Mouse (Mus musculus) heart, postnatal 36 days (tissue): ENCODE measurements around the gene Cdc27. TPM values are rescaled to one million over a fixed set of nuclear protein-coding genes. Genes with fewer than 3 reads are reported as not detected.
"Not testable (repeated sequence)": the region's sequence is repeated elsewhere in the genome, so short reads cannot be mapped to it uniquely, and the experiment has no call there.

Experiments used
- DNase-seq, 2 experiments: peaks; one replicate each; pipeline ENCODE4 v3.0.0; 2021 to 2022
- intact Hi-C: fragments of 180-260 bp; cut with DNase I; formaldehyde crosslinking; loops from one replicate; pipeline ENCODE4 v1.15.1; 2025
- total RNA-seq, 2 experiments: library from RNA; stranded (reverse); gene quantifications; 2 replicates each; pipeline ENCODE4 v1.2.3; 2021

The Cdc27 gene
- total RNA-seq, 2 experiments from 2014 or later: 27.2 to 31.1 TPM

GRCm38 (mm10) chr11:104572091-104572490, 21.7 kb upstream of the Cdc27 start:
- intact Hi-C loops: no loop called here
- DNase-seq: no peak

- intact Hi-C loops: not testable (repeated sequence)
- DNase-seq: peak; percentile 33 to 39
These were observed 21.0 kb upstream of the Cdc27 start for GRCm38 (mm10) chr11:104571373-104571772.

- intact Hi-C loops, DNase-seq: not testable (repeated sequence)
These were observed 20.1 kb upstream of the Cdc27 start for GRCm38 (mm10) chr11:104570515-104570914.

- intact Hi-C loops: no loop called here
- DNase-seq: no peak
These were observed 17.9 kb upstream of the Cdc27 start for GRCm38 (mm10) chr11:104568326-104568725.

- intact Hi-C loops: no loop called here
- no peak for DNase-seq
These were observed 17.3 kb upstream of the Cdc27 start for GRCm38 (mm10) chr11:104567736-104568135.

GRCm38 (mm10) chr11:104566796-104567195, 16.4 kb upstream of the Cdc27 start:
- intact Hi-C loops: no loop called here
- DNase-seq: no peak

GRCm38 (mm10) chr11:104566097-104566496, 15.7 kb upstream of the Cdc27 start:
- DNase-seq: no peak
- intact Hi-C loops: no loop called here

GRCm38 (mm10) chr11:104565172-104565571, 14.8 kb upstream of the Cdc27 start:
- no peak for DNase-seq
- intact Hi-C loops: no loop called here

GRCm38 (mm10) chr11:104563496-104563895, 13.1 kb upstream of the Cdc27 start:
- DNase-seq: no peak
- intact Hi-C loops: no loop called here

GRCm38 (mm10) chr11:104560971-104561370, 10.6 kb upstream of the Cdc27 start:
- no peak for DNase-seq
- intact Hi-C loops: no loop called here

- intact Hi-C loops: no loop called here
- no peak for DNase-seq
These were observed 8.4 kb upstream of the Cdc27 start for GRCm38 (mm10) chr11:104558651-104559403.

- intact Hi-C loops: no loop called here
- DNase-seq: no peak
These were observed 7.6 kb upstream of the Cdc27 start for GRCm38 (mm10) chr11:104558065-104558464.

- intact Hi-C loops: loop anchor here (10.0 kb wide), 1 partner anchor 1995 kb away; the partner anchor contains the start of gene Gpatch8
- DNase-seq: peak in 1 of 2 experiments; percentile 80
These were observed 698 bp downstream of the Cdc27 start for GRCm38 (mm10) chr11:104549438-104550405.

- intact Hi-C loops: loop anchor here (10.0 kb wide), 1 partner anchor 1993 kb away; the partner anchor contains the start of gene Gpatch8
- DNase-seq: no peak
These were observed 2.9 kb downstream of the Cdc27 start for GRCm38 (mm10) chr11:104547502-104547901.

- intact Hi-C loops: loop anchor here (10.0 kb wide), 1 partner anchor 1990 kb away; the partner anchor contains the start of gene Gpatch8
- DNase-seq: no peak
These were observed 5.9 kb downstream of the Cdc27 start for GRCm38 (mm10) chr11:104544507-104544906.

GRCm38 (mm10) chr11:104543337-104543736, 7.1 kb downstream of the Cdc27 start:
- intact Hi-C loops: loop anchor here (10.0 kb wide), 1 partner anchor 1989 kb away; the partner anchor contains the start of gene Gpatch8
- not testable (repeated sequence) for DNase-seq

- intact Hi-C loops: loop anchor here (10.0 kb wide), 1 partner anchor 1985 kb away; the partner anchor contains the start of gene Gpatch8
- DNase-seq: no peak
These were observed 10.6 kb downstream of the Cdc27 start for GRCm38 (mm10) chr11:104539811-104540210.

- DNase-seq: no peak
- intact Hi-C loops: no loop called here
These were observed 12.4 kb downstream of the Cdc27 start for GRCm38 (mm10) chr11:104537945-104538555.

- intact Hi-C loops: no loop called here
- no peak for DNase-seq
These were observed 13.6 kb downstream of the Cdc27 start for GRCm38 (mm10) chr11:104536843-104537242.

- no peak for DNase-seq
- intact Hi-C loops: no loop called here
These were observed 24.5 kb downstream of the Cdc27 start for GRCm38 (mm10) chr11:104525935-104526334.

- no peak for DNase-seq
- intact Hi-C loops: no loop called here
These were observed 38.0 kb downstream of the Cdc27 start for GRCm38 (mm10) chr11:104512436-104512835.
